Mouse (Mus musculus): Measurements from ENCODE around the gene Blm. TPM values are rescaled to one million over a fixed set of nuclear protein-coding genes. Genes with fewer than 3 reads are reported as not detected.
A peak's percentile ranks its signal among the peaks of the same experiment; 100 is the strongest.

The Blm gene
- polyA plus RNA-seq, 1 experiment from 2014 or later: 6.8 TPM

DNA sequence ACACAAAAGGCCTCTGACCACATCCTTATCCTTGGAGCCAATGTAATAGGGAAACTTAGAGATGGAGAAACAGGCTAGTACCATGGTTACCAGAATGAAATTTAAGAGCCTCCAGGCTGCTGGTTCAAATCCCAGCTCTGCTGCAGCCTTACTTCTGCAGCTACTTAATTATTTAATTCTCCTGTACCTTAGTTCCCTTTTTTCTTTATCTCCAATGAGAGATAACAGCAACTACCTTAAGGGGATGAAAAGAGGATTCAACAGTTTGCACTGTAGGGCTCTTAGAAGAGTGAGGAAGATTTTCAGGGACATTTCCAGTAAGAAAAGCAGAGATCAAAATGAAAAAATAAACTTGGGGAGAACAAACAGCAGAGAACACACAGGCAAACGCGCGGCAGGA is 30.0 kb downstream of the Blm start:
- Histone ChIP-seq H3K4me1 (ENCODE audit: control insufficient read depth, insufficient read depth, low read length) (no peaks in the 10 kb centered on the region), H3K4me2 (ENCODE audit: low read length) (no peak overlapping the region), H3K27ac (ENCODE audit: low read length) (no peak overlapping the region), H3K27me3 (ENCODE audit: control insufficient read depth, insufficient read depth, low read depth, low read length) (no peaks in the 10 kb centered on the region), H3K9ac (ENCODE audit: low read depth, low read length) (no peak overlapping the region), H3K9me3 (replicated peaks; ENCODE audit: control insufficient read depth, low read length, poor library complexity, severe bottlenecking) (no peaks in the 10 kb centered on the region), H3K36me3 (ENCODE audit: control insufficient read depth, insufficient read depth, low read length) (peaks cover 9% of the 10 kb centered on the region), H3K4me3 (ENCODE audit: low read depth, low read length) (no peak overlapping the region)
- WGBS: 85% methylated on average over 3 of the region's 3 CpGs
- no peak for ATAC-seq

DNA sequence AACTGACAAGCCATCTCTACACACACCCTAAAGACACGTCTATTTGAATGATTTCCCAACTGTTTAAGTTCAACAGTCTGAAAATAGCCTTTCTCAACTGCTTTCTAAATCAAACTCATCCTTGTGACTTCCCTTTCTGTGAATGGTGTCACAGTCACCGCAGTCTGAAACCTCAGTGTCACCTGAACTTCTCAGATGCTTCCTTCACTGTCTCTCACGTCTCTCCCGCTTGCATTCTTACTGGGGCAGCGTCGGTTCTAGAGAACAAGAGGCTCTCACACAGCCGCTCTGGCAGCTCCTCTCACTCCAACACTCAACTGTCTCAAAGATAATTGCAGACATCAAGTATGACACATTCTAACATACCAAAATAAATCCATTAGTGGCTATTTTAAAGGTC is 33.9 kb downstream of the Blm start:
- peaks cover 3% of the 10 kb centered on the region; the same call in 1 of the 2 replicates for H3K36me3 ChIP-seq (ENCODE audit: control insufficient read depth, insufficient read depth, low read length)
- H3K4me2 ChIP-seq (ENCODE audit: low read length): no peak overlapping the region
- no peak overlapping the region for H3K4me3 ChIP-seq (ENCODE audit: low read depth, low read length)
- H3K9ac ChIP-seq (ENCODE audit: low read depth, low read length): no peak overlapping the region
- no peaks in the 10 kb centered on the region for H3K9me3 ChIP-seq (replicated peaks; ENCODE audit: control insufficient read depth, low read length, poor library complexity, severe bottlenecking)
- no peak for ATAC-seq
- no peaks in the 10 kb centered on the region for H3K27me3 ChIP-seq (ENCODE audit: control insufficient read depth, insufficient read depth, low read depth, low read length)
- WGBS: 94% methylated on average over 7 of the region's 7 CpGs
- H3K4me1 ChIP-seq (ENCODE audit: control insufficient read depth, insufficient read depth, low read length): no peaks in the 10 kb centered on the region
- no peak overlapping the region for H3K27ac ChIP-seq (ENCODE audit: low read length)

DNA sequence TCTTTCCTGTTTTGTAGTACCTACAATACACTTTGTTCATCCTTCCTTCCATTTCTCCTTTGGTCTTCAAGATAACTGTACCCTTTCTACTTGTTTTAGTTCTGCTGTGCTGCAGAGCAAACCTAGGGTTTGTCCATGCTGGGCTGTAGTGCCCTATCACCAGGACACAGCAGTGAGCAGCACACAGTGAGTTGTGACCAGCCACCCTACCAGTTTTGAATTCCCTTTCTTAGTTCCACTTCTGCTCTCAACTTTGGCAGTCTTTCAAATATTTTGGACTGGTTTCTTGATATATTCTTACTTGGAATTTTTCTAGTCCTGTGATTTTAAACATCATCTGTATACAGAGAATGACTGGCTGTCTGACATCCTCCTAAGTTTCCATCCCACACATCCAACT is 34.8 kb downstream of the Blm start:
- Histone ChIP-seq H3K27ac (ENCODE audit: low read length) (no peak overlapping the region), H3K9ac (ENCODE audit: low read depth, low read length) (no peak overlapping the region), H3K9me3 (replicated peaks; ENCODE audit: control insufficient read depth, low read length, poor library complexity, severe bottlenecking) (no peaks in the 10 kb centered on the region), H3K4me1 (ENCODE audit: control insufficient read depth, insufficient read depth, low read length) (no peaks in the 10 kb centered on the region), H3K4me3 (ENCODE audit: low read depth, low read length) (no peak overlapping the region), H3K27me3 (ENCODE audit: control insufficient read depth, insufficient read depth, low read depth, low read length) (no peaks in the 10 kb centered on the region), H3K36me3 (ENCODE audit: control insufficient read depth, insufficient read depth, low read length) (peaks cover 3% of the 10 kb centered on the region; the same call in 1 of the 2 replicates), H3K4me2 (ENCODE audit: low read length) (no peak overlapping the region)
- no peak for ATAC-seq

DNA sequence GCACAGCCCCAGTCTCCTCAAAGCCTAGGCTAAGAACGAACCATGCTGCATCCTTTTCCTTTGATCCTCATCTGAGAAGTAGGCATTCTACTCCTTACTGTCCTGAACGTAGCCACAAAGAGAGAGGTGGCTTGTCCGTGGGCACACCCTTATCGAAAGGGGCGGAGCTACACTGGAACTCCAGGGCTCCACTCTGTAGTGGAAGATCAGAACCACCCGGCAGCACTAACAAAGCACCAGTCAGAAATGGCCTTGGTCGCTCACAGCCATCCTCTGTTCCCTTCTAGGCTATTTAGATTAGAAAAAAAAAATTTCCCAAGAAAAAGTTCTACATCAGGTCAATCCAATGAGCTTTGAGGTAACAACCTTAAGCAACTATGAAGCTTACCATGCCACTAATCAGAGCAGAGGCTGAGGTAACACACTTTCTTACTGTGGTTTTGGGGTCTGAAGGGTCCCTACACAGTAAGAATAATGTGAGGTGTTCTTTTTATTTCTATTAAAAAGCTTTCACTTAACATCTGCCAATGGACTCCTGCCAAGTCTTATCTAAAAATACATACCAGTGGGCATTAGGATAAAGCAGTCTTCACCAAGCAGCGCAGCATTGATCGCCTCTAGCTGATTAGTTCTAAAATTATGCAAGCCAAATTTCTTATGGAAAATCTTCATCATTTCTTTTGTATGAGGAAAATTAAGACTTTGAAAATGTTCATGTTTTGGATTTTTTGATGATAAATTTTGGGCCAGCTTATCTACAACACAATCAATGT is 35.5 kb downstream of the Blm start:
- Histone ChIP-seq H3K4me1 (ENCODE audit: control insufficient read depth, insufficient read depth, low read length) (no peaks in the 10 kb centered on the region), H3K4me2 (ENCODE audit: low read length) (no peak overlapping the region), H3K9me3 (replicated peaks; ENCODE audit: control insufficient read depth, low read length, poor library complexity, severe bottlenecking) (no peaks in the 10 kb centered on the region), H3K9ac (ENCODE audit: low read depth, low read length) (no peak overlapping the region), H3K27me3 (ENCODE audit: control insufficient read depth, insufficient read depth, low read depth, low read length) (no peaks in the 10 kb centered on the region), H3K4me3 (ENCODE audit: low read depth, low read length) (no peak overlapping the region), H3K27ac (ENCODE audit: low read length) (no peak overlapping the region), H3K36me3 (ENCODE audit: control insufficient read depth, insufficient read depth, low read length) (peaks cover 3% of the 10 kb centered on the region; the same call in 1 of the 2 replicates)
- WGBS: 87% methylated on average over 9 of the region's 9 CpGs
- ATAC-seq: no peak

DNA sequence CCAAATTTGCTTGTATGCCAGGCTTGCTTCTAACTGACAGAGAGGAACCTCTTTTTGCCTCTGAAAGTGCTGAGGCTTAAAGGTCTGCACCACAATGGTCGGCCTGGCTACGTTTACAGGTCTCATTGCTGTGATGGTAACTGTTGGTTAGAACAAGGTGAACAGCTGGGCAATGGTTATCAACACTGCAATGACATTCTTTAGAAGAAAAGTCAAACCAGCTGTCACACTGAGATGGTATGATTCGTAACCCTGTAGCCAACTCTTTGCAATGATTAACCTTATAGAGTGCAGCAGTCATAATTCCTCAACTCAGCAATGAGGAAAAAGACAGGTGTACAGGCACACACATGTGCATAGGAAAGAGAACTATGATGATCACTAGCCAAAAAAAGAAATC is 38.3 kb downstream of the Blm start:
- Histone ChIP-seq H3K4me3 (ENCODE audit: low read depth, low read length) (no peak overlapping the region), H3K27ac (ENCODE audit: low read length) (no peak overlapping the region), H3K9me3 (replicated peaks; ENCODE audit: control insufficient read depth, low read length, poor library complexity, severe bottlenecking) (no peaks in the 10 kb centered on the region), H3K4me2 (ENCODE audit: low read length) (no peak overlapping the region), H3K4me1 (ENCODE audit: control insufficient read depth, insufficient read depth, low read length) (no peaks in the 10 kb centered on the region), H3K27me3 (ENCODE audit: control insufficient read depth, insufficient read depth, low read depth, low read length) (no peaks in the 10 kb centered on the region), H3K9ac (ENCODE audit: low read depth, low read length) (no peak overlapping the region), H3K36me3 (ENCODE audit: control insufficient read depth, insufficient read depth, low read length) (peaks cover 3% of the 10 kb centered on the region; the same call in 1 of the 2 replicates)
- WGBS: 92% methylated on average over 3 of the region's 3 CpGs
- ATAC-seq: no peak

DNA sequence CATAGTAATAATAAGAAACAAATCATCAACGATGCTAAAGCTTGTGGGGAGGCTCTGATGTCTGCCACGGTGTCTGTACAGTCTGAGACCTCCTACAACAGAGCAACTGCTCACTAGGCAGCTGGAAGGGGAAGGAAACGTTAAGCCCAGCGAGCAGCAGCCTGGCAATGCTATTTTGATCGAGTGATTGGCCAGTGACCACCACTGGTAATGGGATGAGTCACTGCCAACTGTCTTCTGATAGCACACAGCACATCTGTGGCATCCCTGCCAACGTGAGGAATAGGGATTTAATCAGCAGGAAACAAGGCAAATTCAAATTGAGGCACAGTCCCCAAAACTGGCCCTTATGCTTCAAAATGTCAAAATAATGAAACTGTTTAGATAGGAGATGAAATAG is 39.7 kb downstream of the Blm start:
- Histone ChIP-seq H3K4me3 (ENCODE audit: low read depth, low read length) (no peak overlapping the region), H3K27ac (ENCODE audit: low read length) (no peak overlapping the region), H3K4me1 (ENCODE audit: control insufficient read depth, insufficient read depth, low read length) (no peaks in the 10 kb centered on the region), H3K9ac (ENCODE audit: low read depth, low read length) (0 out of 2 replicates have a peak overlapping the region, but pooled peaks have one; percentile 10), H3K27me3 (ENCODE audit: control insufficient read depth, insufficient read depth, low read depth, low read length) (no peaks in the 10 kb centered on the region), H3K4me2 (ENCODE audit: low read length) (no peak overlapping the region), H3K36me3 (ENCODE audit: control insufficient read depth, insufficient read depth, low read length) (peaks cover 3% of the 10 kb centered on the region; the same call in 1 of the 2 replicates), H3K9me3 (replicated peaks; ENCODE audit: control insufficient read depth, low read length, poor library complexity, severe bottlenecking) (no peaks in the 10 kb centered on the region)
- 88% methylated on average over 6 of the region's 6 CpGs for WGBS
- ATAC-seq: no peak

DNA sequence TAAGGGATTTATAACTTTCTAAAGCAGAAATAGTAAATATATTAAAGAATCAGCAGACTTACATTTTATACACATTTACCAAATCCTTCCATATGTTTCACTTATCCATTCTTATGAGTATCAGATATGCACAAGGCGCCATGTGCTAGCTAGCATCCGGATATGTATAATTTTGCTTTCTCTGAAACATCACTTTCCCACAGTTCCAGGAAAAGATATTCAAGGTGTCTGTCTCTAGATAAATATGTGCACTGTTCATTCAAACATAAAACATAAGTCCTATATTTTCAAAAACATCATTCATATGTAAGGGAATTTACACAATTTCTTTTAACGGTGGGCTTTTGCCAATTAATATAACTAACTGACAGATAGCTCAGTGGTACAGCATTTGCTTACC is 42.9 kb downstream of the Blm start:
- ATAC-seq: no peak
- H3K4me2 ChIP-seq (ENCODE audit: low read length): no peak overlapping the region
- H3K4me1 ChIP-seq (ENCODE audit: control insufficient read depth, insufficient read depth, low read length): no peaks in the 10 kb centered on the region
- H3K36me3 ChIP-seq (ENCODE audit: control insufficient read depth, insufficient read depth, low read length): peaks cover 3% of the 10 kb centered on the region; the same call in 1 of the 2 replicates
- WGBS: 98% methylated on average over 3 of the region's 3 CpGs
- no peaks in the 10 kb centered on the region for H3K27me3 ChIP-seq (ENCODE audit: control insufficient read depth, insufficient read depth, low read depth, low read length)
- no peak overlapping the region for H3K9ac ChIP-seq (ENCODE audit: low read depth, low read length)
- no peak overlapping the region for H3K4me3 ChIP-seq (ENCODE audit: low read depth, low read length)
- H3K9me3 ChIP-seq (replicated peaks; ENCODE audit: control insufficient read depth, low read length, poor library complexity, severe bottlenecking): no peaks in the 10 kb centered on the region
- H3K27ac ChIP-seq (ENCODE audit: low read length): no peak overlapping the region

DNA sequence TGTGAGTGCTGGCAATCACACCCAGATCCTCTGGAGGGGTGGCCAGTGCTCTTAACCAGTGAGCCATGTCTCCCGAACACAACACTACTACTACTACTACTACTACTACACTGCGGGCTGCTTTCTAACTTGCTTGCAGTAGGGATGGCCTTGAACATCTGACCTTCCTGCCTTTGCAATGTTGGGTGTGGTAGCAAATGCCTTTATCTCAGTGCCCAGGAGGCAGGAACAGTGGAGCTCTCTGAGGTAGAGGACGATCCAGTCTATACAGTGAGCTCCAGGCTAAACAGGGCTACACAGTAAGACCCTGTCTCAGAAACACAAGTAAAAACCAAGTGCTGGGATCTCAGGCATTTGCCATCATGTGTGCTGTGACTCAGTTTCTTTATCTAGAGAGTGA is 43.8 kb downstream of the Blm start:
- Histone ChIP-seq H3K27ac (ENCODE audit: low read length) (no peak overlapping the region), H3K27me3 (ENCODE audit: control insufficient read depth, insufficient read depth, low read depth, low read length) (no peaks in the 10 kb centered on the region), H3K9ac (ENCODE audit: low read depth, low read length) (no peak overlapping the region), H3K4me2 (ENCODE audit: low read length) (no peak overlapping the region), H3K36me3 (ENCODE audit: control insufficient read depth, insufficient read depth, low read length) (peaks cover 3% of the 10 kb centered on the region; the same call in 1 of the 2 replicates), H3K9me3 (replicated peaks; ENCODE audit: control insufficient read depth, low read length, poor library complexity, severe bottlenecking) (no peaks in the 10 kb centered on the region), H3K4me3 (ENCODE audit: low read depth, low read length) (no peak overlapping the region), H3K4me1 (ENCODE audit: control insufficient read depth, insufficient read depth, low read length) (no peaks in the 10 kb centered on the region)
- ATAC-seq: no peak
- 88% methylated on average over 3 of the region's 3 CpGs for WGBS

DNA sequence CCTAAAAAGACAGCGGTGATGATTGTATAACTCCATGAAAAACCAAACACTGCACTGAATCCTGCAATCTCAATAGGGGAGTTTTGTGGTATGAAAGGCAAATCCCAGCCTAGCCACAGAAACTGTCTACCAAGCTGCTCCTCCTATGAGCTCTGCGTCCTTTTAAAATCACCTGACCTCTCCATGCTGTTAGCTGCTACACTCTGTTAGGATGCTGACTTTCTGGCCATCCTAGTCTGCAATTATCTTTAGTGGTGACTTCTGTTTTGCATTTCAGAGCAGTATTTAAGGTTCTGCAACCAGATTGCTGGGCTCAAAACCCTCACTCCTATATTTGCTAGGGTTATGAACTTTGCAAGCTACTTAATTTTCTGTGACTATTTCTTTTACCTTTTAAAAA is 44.6 kb downstream of the Blm start:
- Histone ChIP-seq H3K36me3 (ENCODE audit: control insufficient read depth, insufficient read depth, low read length) (peaks cover 3% of the 10 kb centered on the region; the same call in 1 of the 2 replicates), H3K4me3 (ENCODE audit: low read depth, low read length) (no peak overlapping the region), H3K4me1 (ENCODE audit: control insufficient read depth, insufficient read depth, low read length) (no peaks in the 10 kb centered on the region), H3K9ac (ENCODE audit: low read depth, low read length) (no peak overlapping the region), H3K27me3 (ENCODE audit: control insufficient read depth, insufficient read depth, low read depth, low read length) (no peaks in the 10 kb centered on the region), H3K9me3 (replicated peaks; ENCODE audit: control insufficient read depth, low read length, poor library complexity, severe bottlenecking) (no peaks in the 10 kb centered on the region), H3K4me2 (ENCODE audit: low read length) (no peak overlapping the region), H3K27ac (ENCODE audit: low read length) (no peak overlapping the region)
- WGBS: 89% methylated on average over 2 of the region's 2 CpGs
- no peak for ATAC-seq

All from midbrain, embryonic 16.5 days (tissue).